Mouse (Mus musculus) adipocyte (in vitro differentiated cells): ENCODE results near the gene Nat9.

Experiments used
- DNase-seq: peaks from one replicate; pipeline ENCODE4 v3.0.0-alpha.2; 2016; ENCODE audit warnings: low spot score

Gene Nat9

DNA sequence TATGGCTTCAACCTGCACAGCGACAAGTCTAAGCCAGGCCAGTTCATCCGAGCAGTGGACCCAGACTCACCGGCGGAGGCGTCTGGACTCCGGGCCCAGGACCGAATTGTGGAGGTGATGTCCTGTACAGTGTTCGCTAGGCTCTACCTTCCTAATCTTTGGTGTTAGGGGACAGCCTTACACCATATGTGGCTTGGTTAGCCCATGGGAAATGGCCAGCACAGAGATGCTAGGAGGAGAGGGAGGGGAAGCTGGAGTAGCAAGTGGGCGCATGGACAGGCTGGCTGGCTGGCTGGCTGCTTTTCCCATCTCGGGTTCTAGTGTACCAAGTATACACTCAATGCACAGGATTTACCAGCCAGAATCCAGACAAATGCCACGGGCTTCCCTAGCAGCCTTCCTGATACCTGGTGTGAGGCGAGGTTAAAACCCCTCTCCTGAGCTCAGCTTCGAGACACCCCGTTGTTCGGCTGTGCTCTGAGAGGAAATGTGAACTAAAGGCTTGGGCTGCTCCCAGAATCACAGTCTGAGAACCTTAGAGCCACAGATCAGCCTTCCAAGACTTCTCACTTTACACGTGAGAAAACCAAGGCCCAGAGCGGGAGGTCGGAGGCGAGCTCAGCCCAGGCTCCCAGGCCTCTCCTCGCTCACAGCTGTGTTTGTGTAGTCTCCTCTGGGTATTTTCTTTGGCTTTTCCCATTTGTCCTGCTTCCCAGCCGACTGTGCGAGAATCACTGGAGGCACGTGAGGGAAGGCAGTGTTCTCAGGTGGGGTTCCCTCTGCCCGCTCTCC, 11.1 kb downstream of the Nat9 start:
- DNase-seq: no peak

DNA sequence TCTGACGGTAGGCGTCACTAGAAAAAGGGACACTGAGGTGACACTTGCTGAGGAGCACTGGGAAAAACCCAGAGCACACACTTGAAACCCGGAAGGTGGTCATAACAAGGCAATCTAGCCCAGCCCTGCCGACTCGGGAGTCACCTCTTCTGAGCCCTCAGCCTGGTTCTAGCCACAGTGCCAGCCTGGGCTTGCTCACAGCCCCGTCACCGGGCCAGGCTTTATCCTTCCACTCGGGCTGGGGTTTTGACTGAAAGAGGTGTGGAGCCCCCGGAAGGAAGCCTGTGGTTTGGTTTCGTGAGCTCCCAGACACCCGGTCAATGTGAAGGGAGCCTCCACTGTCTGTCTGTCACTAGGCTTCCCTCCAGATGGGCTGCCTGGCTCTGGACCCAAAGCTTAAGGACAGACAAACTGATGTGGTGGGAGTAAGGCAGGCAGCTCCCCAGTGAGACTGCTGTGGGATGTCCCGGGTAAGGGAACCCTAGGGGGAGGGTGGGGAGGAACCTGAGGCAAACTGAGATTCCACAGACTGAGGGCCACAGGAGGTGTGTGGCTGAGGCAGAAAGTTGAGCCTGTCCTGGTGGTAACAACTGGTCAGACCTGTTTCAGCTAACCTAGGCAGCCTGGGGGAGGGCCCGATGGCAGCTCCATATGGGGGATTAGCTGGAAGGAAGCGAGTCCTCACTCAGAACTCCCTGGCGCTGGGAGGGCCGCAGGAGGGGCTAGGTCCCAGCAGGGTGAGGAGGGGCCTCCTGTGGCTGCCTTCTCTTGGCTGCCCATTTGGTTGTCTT, 13.9 kb downstream of the Nat9 start:
- no peak for DNase-seq

DNA sequence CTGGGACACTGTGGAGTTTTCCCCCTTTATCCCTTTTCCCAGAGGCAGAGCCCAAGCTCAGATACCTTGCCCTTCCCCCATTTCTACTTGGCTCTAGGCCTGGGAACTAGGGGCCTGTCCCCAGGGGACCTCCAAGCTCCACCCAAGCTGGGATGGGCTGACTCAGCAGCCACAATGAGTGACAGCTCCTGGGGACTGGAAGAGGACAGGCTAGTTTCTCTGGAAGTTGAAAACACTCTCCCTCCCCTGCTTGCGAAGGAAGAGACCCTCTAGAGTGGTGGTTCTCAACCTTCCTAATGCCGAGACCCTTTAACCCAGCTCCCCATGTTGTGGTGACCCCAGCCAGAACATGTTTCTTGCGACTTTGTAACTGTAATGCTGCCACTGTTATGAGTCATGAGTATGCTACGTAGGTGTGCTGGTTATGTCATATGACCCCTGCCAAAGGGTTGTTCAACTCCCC, 14.8 kb downstream of the Nat9 start:
- peak; percentile 85 for DNase-seq

DNA sequence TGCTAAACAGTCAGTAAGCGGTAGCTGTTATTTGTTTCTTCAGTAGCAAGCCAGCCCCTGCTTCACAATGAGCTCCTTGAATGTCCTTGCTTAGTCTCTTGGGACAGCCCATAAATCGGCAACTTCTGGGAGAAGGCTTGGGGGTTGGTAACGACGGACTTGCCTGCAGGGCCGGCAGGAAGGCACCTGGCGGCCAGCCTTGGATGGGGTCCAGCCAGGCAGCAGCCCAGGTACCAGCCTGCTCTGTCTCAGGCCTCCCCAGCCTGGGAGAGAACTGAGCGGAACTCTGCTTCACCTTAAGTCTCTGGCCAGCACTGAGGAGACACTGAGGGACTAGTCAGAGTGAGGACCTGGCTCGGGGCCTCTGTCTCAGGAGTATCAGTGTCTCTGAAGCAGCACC, 16.5 kb downstream of the Nat9 start:
- no peak for DNase-seq

DNA sequence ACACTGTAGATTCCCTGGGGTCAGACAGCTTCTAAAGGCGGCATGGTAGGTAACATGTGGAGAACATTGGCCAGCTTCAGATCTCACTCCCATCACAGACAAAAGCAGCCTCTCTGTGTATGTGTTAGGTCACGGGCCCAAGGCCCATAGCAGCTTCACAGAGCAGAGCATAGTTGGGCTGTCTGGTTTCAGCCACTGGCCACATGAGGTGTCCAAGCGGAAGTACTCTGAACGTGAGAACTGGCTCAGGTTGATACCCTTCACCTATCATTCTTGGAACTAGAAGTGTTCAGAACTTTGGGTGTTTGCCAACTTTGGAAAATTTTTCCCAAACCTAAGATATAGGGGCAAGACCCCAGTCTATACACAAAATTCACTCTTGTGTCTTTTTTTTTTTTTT, 18.2 kb downstream of the Nat9 start:
- DNase-seq: no peak

DNA sequence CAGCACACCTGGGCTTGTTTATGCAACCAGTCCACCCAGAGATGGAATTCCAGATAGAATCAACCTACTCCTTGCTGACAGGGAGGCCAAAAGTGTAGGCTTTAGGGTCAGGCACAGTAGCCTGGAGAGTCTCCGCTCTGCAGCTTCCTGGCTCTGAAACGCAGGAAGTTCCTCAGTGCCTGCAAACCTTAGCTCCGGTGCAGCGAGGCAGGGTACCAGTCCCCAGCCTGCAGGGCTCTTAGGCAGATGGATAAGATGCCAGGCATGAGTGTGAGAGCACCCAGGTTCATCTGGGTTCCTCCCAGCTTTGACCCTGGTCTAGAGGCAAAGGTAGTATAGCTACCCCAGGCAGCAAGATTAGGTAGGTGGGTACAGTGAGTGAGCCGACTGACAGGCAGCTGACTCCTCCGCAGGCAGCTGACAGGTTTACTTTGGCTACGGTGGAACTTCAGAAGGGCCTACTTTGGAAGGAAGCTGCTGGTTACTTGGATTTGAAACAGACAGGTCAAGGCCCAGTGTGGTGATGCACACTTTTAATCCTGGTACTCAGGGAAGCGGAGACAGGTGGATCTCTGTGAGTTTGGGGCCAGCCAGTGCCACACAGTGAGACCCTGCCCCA, 19.9 kb downstream of the Nat9 start:
- DNase-seq: no peak

DNA sequence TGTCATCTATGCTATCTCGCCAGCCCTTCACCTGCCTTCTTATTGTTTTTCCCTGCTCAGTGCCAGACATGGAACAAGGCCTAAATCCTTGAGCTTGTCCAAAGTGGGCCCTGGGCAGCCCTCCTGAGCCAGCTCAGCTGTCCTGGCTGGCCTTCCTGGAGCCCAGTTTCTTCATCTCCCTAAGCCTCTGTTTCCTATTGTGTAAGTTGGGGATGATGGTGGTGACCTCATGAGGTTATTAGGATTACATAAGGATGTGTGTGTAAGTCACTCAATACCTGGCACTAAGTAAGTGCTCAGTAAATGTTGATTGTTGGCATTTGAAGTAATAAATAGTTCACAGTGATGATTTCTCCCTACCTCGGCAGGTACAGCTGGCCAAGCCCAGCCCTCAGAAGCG, 20.9 kb downstream of the Nat9 start:
- DNase-seq: no peak

DNA sequence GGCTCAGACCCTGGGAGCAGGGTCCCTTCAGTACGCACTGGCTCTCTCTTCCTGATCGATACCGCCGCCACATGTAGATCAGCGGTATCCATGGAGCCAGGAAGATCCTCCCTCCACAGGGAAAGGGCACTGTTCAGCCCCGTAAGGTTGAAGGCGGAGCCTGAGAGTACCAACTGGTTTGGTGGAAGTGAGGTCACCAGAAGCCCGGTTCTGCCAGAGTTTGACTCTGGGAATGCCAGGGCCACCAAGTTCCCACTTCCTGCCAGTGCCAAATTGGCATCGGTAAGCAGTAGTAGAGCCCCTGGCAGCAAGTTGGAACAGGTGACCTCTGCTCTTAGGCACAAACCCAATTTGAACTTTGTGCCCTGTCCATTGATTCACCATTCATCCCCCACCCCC, 22.7 kb downstream of the Nat9 start:
- peak; percentile 53 for DNase-seq

DNA sequence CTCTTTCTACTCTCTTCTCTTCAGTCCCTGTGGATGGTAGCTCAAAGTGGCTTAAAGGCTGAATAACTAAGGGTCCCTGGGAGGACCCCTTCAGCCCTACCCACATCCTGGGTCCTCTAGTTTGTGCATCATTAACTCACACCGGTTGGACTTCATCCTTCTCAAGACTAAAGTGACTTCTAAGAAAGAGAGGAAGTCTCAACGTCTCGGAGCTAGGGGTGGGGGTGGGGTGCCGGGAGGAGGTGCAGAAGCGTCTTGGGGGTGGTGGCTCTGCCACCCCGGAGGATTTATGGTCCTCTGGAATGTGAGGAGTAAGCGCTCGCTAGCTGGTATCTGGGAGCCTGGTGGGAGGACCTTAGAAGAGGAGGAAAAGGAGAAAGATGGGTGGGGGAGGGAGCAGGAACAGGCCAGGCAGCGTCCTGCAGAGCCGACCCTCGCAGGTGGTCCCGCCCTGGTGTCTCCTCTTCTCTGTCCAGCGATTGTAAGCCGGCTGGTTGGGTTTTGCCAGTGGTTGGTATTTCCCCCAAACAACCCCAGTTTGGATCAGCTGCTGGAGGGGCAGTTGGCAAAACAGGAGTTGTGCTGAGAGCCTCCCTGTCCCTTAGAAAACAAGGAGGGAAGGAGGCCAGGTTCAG, 23.2 kb downstream of the Nat9 start:
- DNase-seq: peak; percentile 42

DNA sequence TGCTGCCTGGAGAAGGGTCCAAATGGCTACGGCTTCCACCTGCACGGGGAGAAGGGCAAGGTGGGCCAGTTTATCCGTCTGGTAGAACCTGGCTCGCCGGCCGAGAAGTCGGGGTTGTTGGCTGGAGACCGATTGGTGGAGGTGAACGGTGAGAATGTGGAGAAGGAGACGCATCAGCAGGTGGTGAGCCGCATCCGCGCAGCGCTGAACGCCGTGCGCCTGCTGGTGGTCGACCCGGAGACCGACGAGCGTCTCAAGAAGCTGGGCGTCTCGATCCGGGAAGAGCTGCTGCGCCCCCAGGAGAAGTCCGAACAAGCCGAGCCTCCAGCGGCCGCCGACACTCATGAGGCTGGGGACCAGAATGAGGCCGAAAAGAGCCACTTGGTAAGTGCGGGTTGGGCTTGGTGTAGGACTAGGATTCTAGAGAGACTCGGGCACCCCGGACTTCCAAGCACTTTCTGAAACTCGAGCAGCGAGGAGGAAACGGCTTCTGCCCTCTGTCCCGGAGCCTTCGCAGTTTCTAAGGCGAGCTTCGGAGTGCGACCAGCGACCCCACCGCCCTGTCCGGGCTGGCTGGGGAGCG, 24.0 kb downstream of the Nat9 start:
- peak; percentile 45 for DNase-seq

DNA sequence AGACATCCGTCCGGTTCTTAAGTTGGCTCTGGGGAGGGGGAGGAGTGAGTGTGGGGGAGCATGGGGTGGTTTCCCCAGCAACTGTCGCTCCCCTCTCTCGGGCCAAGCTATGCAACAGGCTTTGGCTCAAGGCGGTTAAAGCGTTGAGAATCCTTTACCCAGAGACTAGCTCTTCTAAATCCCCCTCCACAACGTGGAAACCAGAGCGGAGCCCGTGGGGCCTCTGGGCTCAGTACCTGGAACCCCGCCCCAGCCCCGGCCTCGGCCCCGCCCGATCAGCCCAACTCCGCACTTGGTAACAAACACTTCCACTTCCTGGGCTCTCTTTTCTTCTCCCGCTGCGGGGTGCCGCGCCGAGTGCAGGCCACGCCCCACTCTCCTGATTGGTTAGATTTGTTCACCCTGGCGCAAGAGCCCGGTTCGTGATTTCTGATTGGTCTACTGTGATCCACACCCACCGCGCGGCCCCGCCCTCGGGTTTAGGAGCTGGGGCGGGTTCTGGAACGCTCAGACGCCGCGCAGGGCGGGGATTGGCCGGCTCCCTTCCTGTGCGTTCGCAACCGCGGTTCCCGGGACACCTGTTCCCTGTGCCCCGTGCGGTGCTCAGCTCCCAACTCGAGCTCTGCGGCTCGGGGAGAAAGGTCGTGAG, 24.7 kb downstream of the Nat9 start, which contains the start of gene Slc9a3r1:
Gene Slc9a3r1, plus strand, starts transcription at position 510 of the 649 bp plus-strand sequence.
- peak; percentile 98 for DNase-seq

DNA sequence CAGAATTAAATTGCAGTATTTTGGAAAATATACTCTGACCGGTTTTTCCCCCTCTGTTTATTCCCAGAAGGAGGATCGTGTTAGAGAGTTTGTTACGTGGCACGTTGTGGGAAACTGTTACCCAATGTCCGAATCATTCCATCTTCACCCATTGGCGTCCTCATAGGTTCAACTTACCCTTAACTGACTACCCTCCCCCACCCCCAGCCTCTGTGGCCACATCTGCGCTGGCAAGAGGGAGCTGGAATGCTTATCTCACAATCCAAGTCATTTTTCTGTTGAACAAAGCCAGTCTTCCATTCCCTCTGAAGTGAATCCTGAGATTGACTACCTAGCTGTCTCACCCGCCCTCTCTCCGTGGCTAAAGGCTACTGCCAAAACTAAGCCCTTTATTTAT, 25.5 kb downstream of the Nat9 start:
- DNase-seq: no peak

DNA sequence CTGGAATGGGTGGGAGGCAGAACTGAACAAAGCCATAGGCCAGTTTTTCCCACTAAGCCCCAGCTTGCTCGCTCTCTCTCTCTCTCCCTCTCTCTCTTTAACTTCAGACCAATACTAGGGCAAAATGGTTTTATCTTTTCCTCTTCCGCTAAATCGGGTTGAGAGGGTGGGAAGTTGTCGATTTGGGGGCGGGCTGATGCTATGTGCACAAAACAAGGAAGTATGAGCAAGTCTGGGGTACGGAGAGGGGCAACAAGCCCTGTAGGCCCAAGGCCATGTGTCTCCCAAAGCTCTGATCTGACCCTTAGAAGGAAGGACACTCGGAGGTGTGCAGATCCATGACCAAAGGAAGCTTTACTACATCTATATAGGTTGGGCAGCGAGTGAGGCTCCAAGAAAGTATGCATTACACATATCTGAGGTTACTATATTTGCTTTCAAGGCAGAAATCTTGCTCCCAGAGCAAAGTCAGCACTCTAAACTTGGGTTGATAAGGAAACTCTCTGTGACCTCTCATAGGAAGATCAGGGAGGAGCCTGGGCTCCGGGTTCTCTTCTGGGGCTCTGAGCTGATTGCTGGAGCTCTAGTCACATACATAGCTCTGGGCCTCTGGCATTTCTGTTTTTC, 26.0 kb downstream of the Nat9 start:
- no peak for DNase-seq

DNA sequence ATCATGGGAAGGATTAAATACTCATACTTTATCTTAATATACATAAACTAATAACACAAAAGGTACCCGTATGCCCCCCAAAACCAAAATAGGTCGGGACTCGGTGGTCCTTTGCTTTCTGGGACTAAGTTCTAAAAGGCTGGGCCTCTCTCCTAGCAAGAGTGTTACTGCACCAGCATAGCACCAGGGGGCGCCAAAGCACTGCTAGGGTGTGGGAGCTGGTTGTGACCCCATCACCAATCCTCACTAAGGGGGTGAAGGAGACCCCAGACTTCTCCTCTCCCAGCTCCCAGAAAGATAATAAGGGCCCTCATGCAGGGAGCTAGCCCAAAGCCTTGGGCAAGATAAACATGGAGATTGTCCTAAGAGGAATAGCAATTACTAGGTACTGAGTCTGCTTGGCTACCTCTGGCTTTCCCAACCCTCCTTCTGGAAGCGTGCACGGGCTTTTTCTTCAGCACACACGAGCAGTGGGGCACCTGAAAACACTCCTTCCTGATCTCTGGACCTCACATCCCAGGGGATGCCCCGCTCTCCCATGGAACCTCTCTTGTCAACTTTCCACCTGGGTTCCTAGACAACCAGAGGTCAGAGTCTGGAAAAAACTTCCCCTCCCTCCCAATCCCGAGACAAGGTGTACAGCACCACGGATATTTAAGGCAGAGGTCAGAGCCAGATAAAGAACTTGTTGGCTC, 26.6 kb downstream of the Nat9 start:
- DNase-seq: peak; percentile 81

DNA sequence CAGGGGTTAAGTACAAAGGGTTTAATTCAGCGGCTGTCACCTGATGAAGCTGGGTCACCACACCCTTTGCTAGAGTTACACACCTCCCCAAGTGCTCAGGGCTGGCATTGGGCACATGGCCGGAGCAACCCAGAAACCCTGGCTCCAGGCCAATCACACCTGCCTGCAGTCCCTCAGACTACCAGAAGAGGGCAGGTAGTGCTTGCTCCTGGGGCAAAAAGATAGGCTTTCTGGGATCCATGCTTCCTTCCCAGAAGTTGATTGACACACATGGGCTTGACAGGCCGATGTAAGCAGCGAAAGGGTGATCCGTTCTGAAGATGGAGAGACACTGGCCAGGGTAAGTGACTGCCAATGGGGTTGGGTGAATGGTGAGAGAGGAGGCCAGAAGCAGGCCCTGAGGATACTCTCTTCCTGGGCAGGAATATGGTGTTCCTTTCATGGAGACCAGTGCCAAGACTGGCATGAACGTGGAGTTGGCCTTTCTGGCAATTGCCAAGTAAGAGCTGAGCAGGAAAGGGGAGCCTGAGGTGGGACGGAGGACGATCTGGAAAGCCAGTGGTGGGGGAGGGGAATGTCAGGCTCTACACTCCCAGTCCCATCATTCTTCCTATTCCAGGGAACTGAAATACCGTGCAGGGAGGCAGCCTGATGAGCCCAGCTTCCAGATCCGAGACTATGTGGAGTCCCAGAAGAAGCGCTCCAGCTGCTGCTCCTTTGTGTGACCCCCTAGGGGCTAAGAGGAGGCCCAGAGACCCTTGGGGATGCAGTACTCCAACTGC, 27.5 kb downstream of the Nat9 start:
- DNase-seq: peak; percentile 77

DNA sequence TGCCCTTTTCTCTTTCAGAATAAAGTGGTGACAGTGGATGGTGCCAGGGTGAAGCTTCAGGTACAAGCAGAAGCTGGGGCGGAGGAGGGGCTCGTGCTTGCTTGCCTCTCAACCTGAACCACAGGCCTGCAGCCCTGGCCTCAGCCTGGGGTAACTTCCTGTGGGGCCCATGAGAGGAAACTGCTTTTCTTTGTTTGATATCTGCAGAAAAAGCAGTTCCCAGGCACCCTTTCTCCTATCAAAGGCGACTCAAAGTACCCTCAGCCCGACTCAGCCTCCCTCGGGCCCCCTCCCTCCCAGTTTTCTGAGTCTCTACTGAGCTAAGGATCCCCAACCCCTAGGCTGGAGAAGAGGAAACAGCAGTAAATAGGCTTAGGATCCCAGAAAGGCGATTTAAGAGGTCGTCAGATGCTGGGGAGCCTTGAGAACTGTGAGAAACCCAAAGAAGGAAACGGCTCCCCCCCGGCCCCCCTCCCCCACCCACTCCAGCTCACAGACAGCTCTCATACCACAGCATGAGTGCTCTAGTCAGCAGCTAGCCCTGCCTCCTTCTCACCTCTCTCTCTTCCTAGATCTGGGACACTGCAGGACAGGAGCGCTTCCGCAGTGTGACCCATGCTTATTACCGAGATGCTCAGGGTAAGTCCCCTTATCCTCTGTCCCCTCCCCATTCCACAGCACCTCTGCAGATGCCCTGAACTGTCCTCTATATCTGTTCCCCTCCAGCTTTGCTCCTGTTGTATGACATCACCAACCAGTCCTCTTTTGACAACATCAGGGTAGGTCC, 29.5 kb downstream of the Nat9 start:
- no peak for DNase-seq

DNA sequence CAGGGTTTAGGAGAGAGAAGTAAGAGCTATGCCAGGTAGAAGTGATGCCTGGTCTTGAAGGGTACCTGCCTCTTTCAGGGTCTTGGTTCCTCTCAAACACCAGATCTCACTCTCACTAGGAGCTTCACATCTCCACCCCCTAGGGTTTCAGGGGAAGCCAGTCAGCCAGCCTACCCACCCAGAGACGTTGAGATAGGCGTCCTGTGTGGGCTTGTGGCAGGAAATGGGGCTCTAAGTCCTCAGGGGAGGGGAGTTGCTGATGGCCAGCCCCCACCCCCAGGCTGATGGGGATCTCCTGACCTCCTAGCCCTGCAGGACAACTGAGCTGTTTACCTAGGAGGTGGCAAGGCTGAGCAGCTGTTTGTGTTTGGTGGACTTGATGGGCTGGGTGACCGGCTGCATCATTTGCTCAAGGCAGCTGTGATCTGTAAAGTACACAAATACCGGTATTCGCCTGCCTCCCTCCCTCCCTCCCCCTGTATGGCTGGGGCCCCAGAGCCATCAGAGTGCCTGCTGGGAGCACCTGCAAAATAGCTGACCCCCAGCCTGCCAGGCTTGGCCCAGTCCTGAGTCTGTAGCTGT, 32.5 kb downstream of the Nat9 start:
- no peak for DNase-seq

DNA sequence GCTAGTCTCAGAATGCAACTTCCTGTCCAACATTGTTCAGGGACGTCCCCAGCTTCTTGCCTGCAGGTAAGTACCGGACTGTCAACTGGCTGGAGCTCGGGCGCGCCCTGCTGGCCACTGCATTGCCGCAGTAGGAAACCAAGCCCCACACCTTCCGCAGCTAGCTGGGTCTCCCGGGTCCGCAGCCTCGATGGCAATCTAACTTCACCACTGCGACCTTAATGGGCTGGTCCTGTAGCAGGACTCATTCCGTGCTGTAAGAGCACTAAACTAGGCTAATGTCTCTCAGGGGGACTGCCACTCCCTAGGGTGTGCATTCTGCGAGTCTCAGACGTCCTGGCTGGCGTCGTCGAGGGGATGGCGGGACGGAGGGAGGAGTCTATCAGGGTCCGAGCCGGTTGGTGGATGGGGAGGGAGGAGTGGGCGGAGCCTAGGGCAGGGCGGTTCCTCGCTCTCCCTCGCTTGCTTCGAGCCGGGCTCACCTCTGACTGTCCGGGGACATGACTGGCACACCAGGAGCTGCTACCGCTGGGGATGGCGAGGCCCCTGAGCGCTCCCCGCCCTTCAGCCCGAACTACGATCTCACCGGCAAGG, 33.9 kb downstream of the Nat9 start:
- peak; percentile 41 for DNase-seq
